Mouse (Mus musculus): ENCODE measurements around the gene Aqr.

Aqr gene

GRCm38 (mm10) chr2:114071876-114072275 is 114.9 kb downstream of the Aqr start:
- intact Hi-C loops (cut with DNase I), result no loop called here

- intact Hi-C loops (cut with DNase I), result no loop called here
Observed at GRCm38 (mm10) chr2:114066226-114066625, 120.6 kb downstream of the Aqr start.

- intact Hi-C loops (cut with DNase I), result no loop called here
Observed at GRCm38 (mm10) chr2:114064004-114064403, 122.8 kb downstream of the Aqr start.

- intact Hi-C loops (cut with DNase I), result no loop called here
Observed at GRCm38 (mm10) chr2:114060071-114060591, 126.7 kb downstream of the Aqr start.

GRCm38 (mm10) chr2:114059608-114060007 is 127.2 kb downstream of the Aqr start:
- intact Hi-C loops (cut with DNase I), result no loop called here

- intact Hi-C loops (cut with DNase I), result no loop called here
Observed at GRCm38 (mm10) chr2:114058226-114058796, 128.5 kb downstream of the Aqr start.

- intact Hi-C loops (cut with DNase I), result no loop called here
Observed at GRCm38 (mm10) chr2:114057303-114057853, 129.4 kb downstream of the Aqr start.

- intact Hi-C loops (cut with DNase I), result no loop called here
Observed at GRCm38 (mm10) chr2:114054129-114054528, 132.7 kb downstream of the Aqr start.

GRCm38 (mm10) chr2:114052696-114053598 is 133.9 kb downstream of the Aqr start, which contains the start of gene Actc1:
Gene Actc1 (minus strand): TSS chr2:114053548.
- intact Hi-C loops (cut with DNase I), result no loop called here

- intact Hi-C loops (cut with DNase I), result no loop called here
Observed at GRCm38 (mm10) chr2:114051871-114052241, 135.0 kb downstream of the Aqr start.

Small RNA genes within 50 kb of the gene (microRNA-seq; reads per million reads assigned to microRNA genes)
- 0.23 to 0.25 reads per million in 2 experiments for gene Mir7002
